Mouse (Mus musculus): ENCODE measurements at regions not wholly inside any gene's neighbourhood (a gene's known extent, or its start where the extent isn't known, plus 50 kb on each side); places are given as distances from the start of the nearest gene placed in this dataset.

GRCm38 (mm10) chr3:143016758-143017157 is 135.0 kb upstream of the Pkn2 start:
- TF ChIP-seq POLR2A (IDR thresholded peaks at IDR 0.05; ENCODE audit: control insufficient read depth in 1 of 2, insufficient read depth in 1 of 2, low read depth in 1 of 2, low read length in 2 of 2, poor library complexity in 1 of 2) (no peak), RCOR1 (IDR thresholded peaks at IDR 0.05; ENCODE audit: low read depth, low read length) (no peak), CTCF (IDR thresholded peaks at IDR 0.05 in 2 of 3, conservative IDR thresholded peaks at IDR 0.05 in 1 of 3; ENCODE audit: control insufficient read depth in 1 of 3, insufficient read depth in 1 of 3, low read depth in 2 of 3, low read length in 3 of 3, poor library complexity in 1 of 3, severe bottlenecking in 1 of 3) (no peak), CHD2 (IDR thresholded peaks at IDR 0.05; ENCODE audit: low read length) (no peak), EP300 (IDR thresholded peaks at IDR 0.05; ENCODE audit: low read depth in 1 of 2, low read length in 2 of 2) (no peak), MAX (IDR thresholded peaks at IDR 0.05; ENCODE audit: low read length) (no peak), ETS1 (IDR thresholded peaks at IDR 0.05; ENCODE audit: low read depth, low read length) (no peak), ZC3H11A (IDR thresholded peaks at IDR 0.05; ENCODE audit: low read depth, low read length) (no peak), TBP (IDR thresholded peaks at IDR 0.05; ENCODE audit: low read depth, low read length) (no peak), TAL1 (IDR thresholded peaks at IDR 0.05; ENCODE audit: low read length) (no peak), UBTF (IDR thresholded peaks at IDR 0.05; ENCODE audit: borderline replicate concordance, insufficient read depth, low read depth, low read length) (no peak), MEF2A (IDR thresholded peaks at IDR 0.05; ENCODE audit: extremely low read depth, insufficient replicate concordance, low read depth, low read length, poor library complexity, severe bottlenecking) (no peak)
